Mouse (Mus musculus) stomach, embryonic 14.5 days (tissue): Measurements from ENCODE around the gene Fam198b. TPM values are rescaled to one million over a fixed set of nuclear protein-coding genes. Genes with fewer than 3 reads are reported as not detected.
"Not testable (repeated sequence)": the region's sequence is repeated elsewhere in the genome, so short reads cannot be mapped to it uniquely, and the experiment has no call there.

ENCODE experiments used
- ATAC-seq: fragments of 200-750 bp; cut with Nextera tagmentation; 2 replicates; pipeline ENCODE4 v1.8.0; 2017; ENCODE audit warnings: low read depth, moderate TSS enrichment; ENCODE audit not compliant: insufficient number of reproducible peaks, insufficient read depth, low FRiP score
- H3K27ac ChIP-seq: fragments of 300-500 bp; sonication (generic); 2 replicates; pipeline ENCODE4 v1.5.1; 2014; ENCODE audit warnings: mild to moderate bottlenecking, low read length, moderate library complexity, mixed read lengths
- H3K27me3 ChIP-seq: fragments of 300-500 bp; sonication (generic); 2 replicates; pipeline ENCODE4 v1.6.1; 2014; ENCODE audit warnings: low read length, control low read depth, mixed read lengths; ENCODE audit not compliant: control insufficient read depth, insufficient read depth
- H3K36me3 ChIP-seq: fragments of 300-500 bp; sonication (generic); 2 replicates; pipeline ENCODE4 v1.6.1; 2014; ENCODE audit warnings: mild to moderate bottlenecking, control low read depth, low read length, moderate library complexity, mixed read lengths; ENCODE audit not compliant: control insufficient read depth, insufficient read depth
- H3K4me1 ChIP-seq: fragments of 300-500 bp; sonication (generic); 2 replicates; pipeline ENCODE4 v1.6.1; 2014; ENCODE audit warnings: low read length, control low read depth, mixed read lengths; ENCODE audit not compliant: control insufficient read depth, insufficient read depth
- H3K4me2 ChIP-seq: fragments of 300-500 bp; sonication (generic); replicated peaks from 2 replicates; pipeline ENCODE4 v1.6.1; 2014; ENCODE audit warnings: low read depth, low read length, control low read depth
- H3K4me3 ChIP-seq: fragments of 300-500 bp; sonication (generic); 2 replicates; pipeline ENCODE4 v1.5.1; 2014; ENCODE audit warnings: low read depth, low read length, control low read depth
- H3K9ac ChIP-seq: fragments of 300-500 bp; sonication (generic); replicated peaks from 2 replicates; pipeline ENCODE4 v1.6.1; 2014; ENCODE audit warnings: low read depth, mild to moderate bottlenecking, control low read depth, low read length, moderate library complexity, mixed read lengths
- H3K9me3 ChIP-seq: fragments of 300-500 bp; sonication (generic); 2 replicates; pipeline ENCODE4 v1.6.1; 2016; ENCODE audit warnings: low read depth, low read length, control low read depth; ENCODE audit not compliant: control insufficient read depth
- WGBS: fragments of 180-500 bp; shearing (Covaris S2); extraction: QIAGEN DNeasy Blood & Tissue Kit; methylation state at CpG from one replicate; pipeline ENCODE4 v1.1.7; 2014; 5-methylcytosine and 5-hydroxymethylcytosine counted together
- polyA plus RNA-seq: library from polyadenylated mRNA; unstranded; fragments of >200 nt; fragmentation: Nextera tagmentation; extraction: Ambion mirVana; gene quantifications from 2 replicates; pipeline ENCODE4 v1.2.1, GENCODE M21; 2014

The Fam198b gene
- polyA plus RNA-seq, 1 experiment from 2014 or later: 15.3 TPM

- not testable (repeated sequence) for H3K27me3 ChIP-seq, H3K36me3 ChIP-seq, H3K9ac ChIP-seq, H3K9me3 ChIP-seq, H3K4me3 ChIP-seq, ATAC-seq, H3K27ac ChIP-seq, H3K4me1 ChIP-seq, H3K4me2 ChIP-seq
- 78% methylated on average over 3 of the region's 3 CpGs for WGBS
Measured at GRCm38 (mm10) chr3:79969536-79969935, 85.2 kb downstream of the Fam198b start.

- 76% methylated on average over 2 of the region's 2 CpGs for whole genome bisulfite sequencing
- Histone ChIP-seq H3K4me3 (no peak overlapping the region), H3K9me3 (no peaks in the 10 kb centered on the region), H3K36me3 (no peaks in the 10 kb centered on the region), H3K4me1 (no peaks in the 10 kb centered on the region), H3K27ac (no peak overlapping the region), H3K9ac (no peak overlapping the region), H3K27me3 (no peaks in the 10 kb centered on the region), H3K4me2 (no peak overlapping the region)
- ATAC-seq: no peak
Measured at GRCm38 (mm10) chr3:79970070-79970469, 85.7 kb downstream of the Fam198b start.

- H3K4me1 ChIP-seq: no peaks in the 10 kb centered on the region
- 64% methylated on average over 2 of the region's 2 CpGs for WGBS
- H3K9ac ChIP-seq: no peak overlapping the region
- H3K27ac ChIP-seq: no peak overlapping the region
- no peak for ATAC-seq
- no peak overlapping the region for H3K4me2 ChIP-seq
- H3K4me3 ChIP-seq: no peak overlapping the region
- H3K36me3 ChIP-seq: no peaks in the 10 kb centered on the region
- H3K9me3 ChIP-seq: no peaks in the 10 kb centered on the region
- H3K27me3 ChIP-seq: no peaks in the 10 kb centered on the region
Measured at GRCm38 (mm10) chr3:79970498-79970897, 86.2 kb downstream of the Fam198b start.

- Histone ChIP-seq H3K4me1 (no peaks in the 10 kb centered on the region; the same call in 1 of the 2 replicates), H3K9ac (no peak overlapping the region), H3K9me3 (no peaks in the 10 kb centered on the region), H3K4me2 (no peak overlapping the region), H3K4me3 (no peak overlapping the region), H3K27ac (no peak overlapping the region), H3K27me3 (no peaks in the 10 kb centered on the region), H3K36me3 (no peaks in the 10 kb centered on the region)
- no peak for ATAC-seq
- 71% methylated on average over 7 of the region's 7 CpGs for WGBS
Measured at GRCm38 (mm10) chr3:79971542-79971941, 87.2 kb downstream of the Fam198b start.

- WGBS: 41% methylated on average over 3 of the region's 3 CpGs
- Histone ChIP-seq H3K4me1 (no peaks in the 10 kb centered on the region; the same call in 1 of the 2 replicates), H3K4me2 (no peak overlapping the region), H3K27ac (no peak overlapping the region), H3K4me3 (no peak overlapping the region), H3K9me3 (no peaks in the 10 kb centered on the region), H3K9ac (no peak overlapping the region), H3K27me3 (no peaks in the 10 kb centered on the region), H3K36me3 (no peaks in the 10 kb centered on the region)
- no peak for ATAC-seq
Measured at GRCm38 (mm10) chr3:79976786-79977185, 92.5 kb downstream of the Fam198b start.

- ATAC-seq: no peak
- no peaks in the 10 kb centered on the region; the same call in 1 of the 2 replicates for H3K4me1 ChIP-seq
- no peaks in the 10 kb centered on the region for H3K27me3 ChIP-seq
- H3K9me3 ChIP-seq: no peaks in the 10 kb centered on the region
- no peak overlapping the region for H3K4me3 ChIP-seq
- no peak overlapping the region for H3K9ac ChIP-seq
- peak overlapping the region; percentile 41; the same call in 1 of the 2 replicates for H3K27ac ChIP-seq
- H3K36me3 ChIP-seq: no peaks in the 10 kb centered on the region
- 50% methylated on average over 11 of the region's 11 CpGs for WGBS
- no peak overlapping the region for H3K4me2 ChIP-seq
Measured at GRCm38 (mm10) chr3:79977656-79978450, 93.5 kb downstream of the Fam198b start.

- Histone ChIP-seq H3K27ac (no peak overlapping the region; the same call in 1 of the 2 replicates), H3K4me1 (no peaks in the 10 kb centered on the region; the same call in 1 of the 2 replicates), H3K4me2 (no peak overlapping the region), H3K4me3 (no peak overlapping the region), H3K9ac (no peak overlapping the region), H3K36me3 (no peaks in the 10 kb centered on the region), H3K9me3 (no peaks in the 10 kb centered on the region), H3K27me3 (no peaks in the 10 kb centered on the region)
- no peak for ATAC-seq
- 68% methylated on average over 1 of the region's 1 CpGs for WGBS
Measured at GRCm38 (mm10) chr3:79980714-79981113, 96.4 kb downstream of the Fam198b start.

GRCm38 (mm10) chr3:79983961-79984419 is 99.7 kb downstream of the Fam198b start:
- Histone ChIP-seq H3K27me3 (no peaks in the 10 kb centered on the region), H3K27ac (no peak overlapping the region), H3K36me3 (no peaks in the 10 kb centered on the region), H3K4me3 (no peak overlapping the region), H3K4me1 (no peaks in the 10 kb centered on the region), H3K9me3 (no peaks in the 10 kb centered on the region), H3K9ac (no peak overlapping the region), H3K4me2 (no peak overlapping the region)
- ATAC-seq: no peak
- WGBS: 61% methylated on average over 2 of the region's 2 CpGs
